Mouse (Mus musculus) lung, embryonic 14.5 days (tissue): Measurements from ENCODE around the gene Syde2. TPM values are rescaled to one million over a fixed set of nuclear protein-coding genes. Genes with fewer than 3 reads are reported as not detected.
A peak's percentile ranks its signal among the peaks of the same experiment; 100 is the strongest.
"Not testable (repeated sequence)": the region's sequence is repeated elsewhere in the genome, so short reads cannot be mapped to it uniquely, and the experiment has no call there.

Source experiments
- ATAC-seq: fragments of 200-750 bp; cut with Nextera tagmentation; 2 replicates; pipeline ENCODE4 v1.8.0; 2017; ENCODE audit warnings: mild to moderate bottlenecking, moderate TSS enrichment, moderate library complexity; ENCODE audit not compliant: insufficient read depth
- DNase-seq: peaks from one replicate; pipeline ENCODE4 v3.0.0-alpha.2; 2015
- H3K27ac ChIP-seq: fragments of 300-500 bp; sonication (generic); 2 replicates; pipeline ENCODE4 v1.5.1; 2014; ENCODE audit warnings: low read depth, mild to moderate bottlenecking, moderate library complexity
- H3K27me3 ChIP-seq: fragments of 300-500 bp; sonication (generic); 2 replicates; pipeline ENCODE4 v1.6.1; 2014; ENCODE audit warnings: low read length, control low read depth; ENCODE audit not compliant: insufficient read depth
- H3K36me3 ChIP-seq: fragments of 300-500 bp; sonication (generic); 2 replicates; pipeline ENCODE4 v1.6.1; 2014; ENCODE audit warnings: control low read depth; ENCODE audit not compliant: insufficient read depth
- H3K4me1 ChIP-seq: fragments of 300-500 bp; sonication (generic); 2 replicates; pipeline ENCODE4 v1.6.1; 2014; ENCODE audit warnings: antibody characterized with exemption, control low read depth; ENCODE audit not compliant: insufficient read depth
- H3K4me2 ChIP-seq: fragments of 300-500 bp; sonication (generic); 2 replicates; pipeline ENCODE4 v1.6.1; 2014; ENCODE audit warnings: mild to moderate bottlenecking
- H3K4me3 ChIP-seq: fragments of 300-500 bp; sonication (generic); 2 replicates; pipeline ENCODE4 v1.5.1; 2014; ENCODE audit warnings: low read depth, low read length
- H3K9ac ChIP-seq: fragments of 300-500 bp; sonication (generic); 2 replicates; pipeline ENCODE4 v1.6.1; 2014
- H3K9me3 ChIP-seq: fragments of 300-500 bp; sonication (generic); 2 replicates; pipeline ENCODE4 v1.6.1; 2016; ENCODE audit warnings: low read depth, low read length, control low read depth
- CTCF ChIP-seq: IDR thresholded peaks from 2 replicates; pipeline ENCODE4 v1.5.1; 2016; ENCODE audit warnings: antibody characterized with exemption, low read depth
- WGBS: fragments of 180-500 bp; shearing (Covaris S2); extraction: QIAGEN DNeasy Blood & Tissue Kit; methylation state at CpG from one replicate; pipeline ENCODE4 v1.1.7; 2014; 5-methylcytosine and 5-hydroxymethylcytosine counted together
- polyA plus RNA-seq: library from polyadenylated mRNA; unstranded; fragments of >200 nt; fragmentation: Nextera tagmentation; extraction: Ambion mirVana; gene quantifications from 2 replicates; pipeline ENCODE4 v1.2.1, GENCODE M21; 2014

The Syde2 gene
- polyA plus RNA-seq, 1 experiment from 2014 or later = 2.5 TPM

- Histone ChIP-seq H3K4me3 (no peak overlapping the region), H3K4me2 (no peak overlapping the region), H3K9me3 (no peaks in the 10 kb centered on the region), H3K9ac (no peak overlapping the region), H3K4me1 (peaks cover 2% of the 10 kb centered on the region; the same call in 1 of the 2 replicates), H3K36me3 (no peaks in the 10 kb centered on the region; the same call in 1 of the 2 replicates), H3K27me3 (peaks cover 3% of the 10 kb centered on the region; the same call in 1 of the 2 replicates), H3K27ac (no peak overlapping the region)
- DNase-seq = no peak
- WGBS = 81% methylated on average over 14 of the region's 14 CpGs
- TF ChIP-seq CTCF = no peak
- ATAC-seq = no peak
Measured at GRCm38 (mm10) chr3:145993481-145994201, 6.0 kb downstream of the Syde2 start.

- H3K27me3 ChIP-seq = no peaks in the 10 kb centered on the region
- DNase-seq = no peak
- no peak for TF ChIP-seq CTCF
- H3K27ac ChIP-seq = no peak overlapping the region
- WGBS = 77% methylated on average over 5 of the region's 5 CpGs
- no peak overlapping the region for H3K4me2 ChIP-seq
- H3K9me3 ChIP-seq = no peaks in the 10 kb centered on the region
- peaks cover 2% of the 10 kb centered on the region; the same call in 1 of the 2 replicates for H3K4me1 ChIP-seq
- H3K36me3 ChIP-seq = peaks cover 10% of the 10 kb centered on the region; the same call in 1 of the 2 replicates
- no peak overlapping the region for H3K4me3 ChIP-seq
- ATAC-seq = no peak
- no peak overlapping the region for H3K9ac ChIP-seq
Measured at GRCm38 (mm10) chr3:145995489-145995888, 7.8 kb downstream of the Syde2 start.

GRCm38 (mm10) chr3:145996539-145996938 is 8.9 kb downstream of the Syde2 start:
- 54% methylated on average over 4 of the region's 5 CpGs for WGBS
- not testable (repeated sequence) for ATAC-seq

GRCm38 (mm10) chr3:146004347-146005051 is 16.8 kb downstream of the Syde2 start:
- H3K4me1 ChIP-seq = no peaks in the 10 kb centered on the region
- DNase-seq (no peak), ATAC-seq (no peak)
- no peak overlapping the region for H3K4me2 ChIP-seq
- no peak overlapping the region for H3K4me3 ChIP-seq
- H3K36me3 ChIP-seq = peaks cover 52% of the 10 kb centered on the region
- H3K9ac ChIP-seq = no peak overlapping the region
- H3K9me3 ChIP-seq = no peaks in the 10 kb centered on the region
- no peak overlapping the region for H3K27ac ChIP-seq
- H3K27me3 ChIP-seq = no peaks in the 10 kb centered on the region
- TF ChIP-seq CTCF = no peak
- WGBS = 90% methylated on average over 14 of the region's 14 CpGs

More at GRCm38 (mm10) chr3:145996539-145996938, 8.9 kb downstream of the Syde2 start:
- H3K4me1 ChIP-seq, H3K9me3 ChIP-seq, H3K27me3 ChIP-seq, H3K4me3 ChIP-seq, DNase-seq, H3K9ac ChIP-seq, H3K27ac ChIP-seq, H3K4me2 ChIP-seq: not testable (repeated sequence)
- peaks cover 19% of the 10 kb centered on the region for H3K36me3 ChIP-seq

DNA sequence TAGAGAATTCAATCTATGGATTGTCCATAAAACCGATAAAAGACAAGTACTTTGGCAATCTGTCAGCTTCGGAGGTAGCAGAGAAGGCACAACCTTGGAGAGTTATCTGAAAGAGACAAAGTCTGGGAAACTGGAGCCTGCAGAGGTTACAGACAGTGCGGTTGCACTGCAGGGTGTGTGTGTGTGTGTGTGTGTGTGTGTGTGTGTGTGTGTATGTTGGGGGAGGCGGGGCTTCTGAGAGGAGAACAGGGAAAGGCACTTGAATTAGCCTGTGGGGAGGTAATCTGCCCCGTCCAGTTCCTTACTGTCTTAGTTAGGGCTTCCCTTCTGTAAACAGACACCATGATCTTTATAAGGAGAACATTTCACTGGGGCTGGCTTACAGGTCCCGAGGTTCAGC is 20.2 kb downstream of the Syde2 start:
- ATAC-seq (no peak), DNase-seq (no peak)
- H3K36me3 ChIP-seq = peaks cover 28% of the 10 kb centered on the region

DNA sequence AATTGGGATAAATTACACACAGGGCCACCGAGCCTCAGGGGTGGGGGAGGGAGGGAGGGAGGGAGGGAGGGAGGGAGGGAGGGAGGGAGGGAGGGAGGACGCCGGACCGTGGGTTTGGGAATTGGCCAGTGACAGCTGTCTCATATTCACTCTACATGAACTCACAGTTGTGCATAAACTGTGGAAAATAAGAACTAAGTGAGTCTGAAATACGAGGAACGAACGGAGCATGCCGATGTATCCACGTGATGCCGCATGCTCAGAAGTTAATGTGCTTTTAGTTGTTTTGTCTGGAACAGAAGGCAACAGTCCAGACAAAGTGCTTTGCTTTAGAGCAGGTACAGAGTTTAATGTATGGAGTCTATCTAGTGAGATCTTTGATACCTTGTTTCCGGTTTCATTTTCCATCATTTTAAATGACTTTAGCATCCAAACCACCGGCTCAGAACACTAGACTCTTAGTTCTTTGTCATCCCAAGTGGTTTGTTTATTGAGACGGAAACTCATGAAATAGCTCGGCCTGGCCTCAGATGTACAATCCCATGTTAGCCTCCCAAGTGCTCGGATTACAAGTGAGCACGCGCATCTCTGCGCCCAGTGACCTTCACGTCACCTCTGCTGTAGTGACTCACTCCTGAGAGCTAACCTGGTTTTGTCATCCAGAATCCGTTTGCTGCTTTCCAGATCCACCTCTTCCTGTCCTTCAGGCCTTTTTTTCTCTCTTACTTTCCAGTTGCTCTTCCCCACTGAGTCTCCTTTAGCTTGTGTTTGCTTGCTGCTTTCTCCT is 22.4 kb downstream of the Syde2 start:
- peak overlapping the region; percentile 26; the same call in 1 of the 2 replicates for H3K27ac ChIP-seq
- 36% methylated on average over 20 of the region's 20 CpGs for WGBS
- H3K4me2 ChIP-seq = peak overlapping the region; percentile 27; the same call in 1 of the 2 replicates
- no peaks in the 10 kb centered on the region for H3K4me1 ChIP-seq
- peaks cover 17% of the 10 kb centered on the region; the same call in 1 of the 2 replicates for H3K36me3 ChIP-seq
- H3K4me3 ChIP-seq = no peak overlapping the region
- DNase-seq (peak; percentile 70), ATAC-seq (peak; percentile 60; the same call in 1 of the 2 replicates)
- H3K27me3 ChIP-seq = no peaks in the 10 kb centered on the region
- TF ChIP-seq CTCF = no peak
- no peak overlapping the region for H3K9ac ChIP-seq
- no peaks in the 10 kb centered on the region for H3K9me3 ChIP-seq

More for the DNA sequence above, 20.2 kb downstream of the Syde2 start:
- Histone ChIP-seq H3K4me3 (no peak overlapping the region), H3K4me2 (no peak overlapping the region), H3K27me3 (no peaks in the 10 kb centered on the region), H3K27ac (no peak overlapping the region), H3K4me1 (no peaks in the 10 kb centered on the region), H3K9ac (no peak overlapping the region), H3K9me3 (no peaks in the 10 kb centered on the region)
- TF ChIP-seq CTCF = no peak
- 70% methylated on average over 6 of the region's 6 CpGs for WGBS
